Mouse (Mus musculus) gastrocnemius, postnatal 25 days (tissue): ENCODE data around the gene Slc25a45. TPM values are rescaled to one million over a fixed set of nuclear protein-coding genes. Genes with fewer than 3 reads are reported as not detected.
"Not testable (repeated sequence)": the region's sequence is repeated elsewhere in the genome, so short reads cannot be mapped to it uniquely, and the experiment has no call there.

ENCODE experiments used
- DNase-seq: peaks from one replicate; pipeline ENCODE4 v3.0.0; 2022
- total RNA-seq, 2 experiments: library from RNA; stranded (reverse); gene quantifications; 1 replicate in 1 of 2; 2 replicates in 1 of 2; pipeline ENCODE4 v1.2.3; 2021

Gene Slc25a45
- total RNA-seq, 2 experiments from 2014 or later, result 0.59 to 1.3 TPM

DNA sequence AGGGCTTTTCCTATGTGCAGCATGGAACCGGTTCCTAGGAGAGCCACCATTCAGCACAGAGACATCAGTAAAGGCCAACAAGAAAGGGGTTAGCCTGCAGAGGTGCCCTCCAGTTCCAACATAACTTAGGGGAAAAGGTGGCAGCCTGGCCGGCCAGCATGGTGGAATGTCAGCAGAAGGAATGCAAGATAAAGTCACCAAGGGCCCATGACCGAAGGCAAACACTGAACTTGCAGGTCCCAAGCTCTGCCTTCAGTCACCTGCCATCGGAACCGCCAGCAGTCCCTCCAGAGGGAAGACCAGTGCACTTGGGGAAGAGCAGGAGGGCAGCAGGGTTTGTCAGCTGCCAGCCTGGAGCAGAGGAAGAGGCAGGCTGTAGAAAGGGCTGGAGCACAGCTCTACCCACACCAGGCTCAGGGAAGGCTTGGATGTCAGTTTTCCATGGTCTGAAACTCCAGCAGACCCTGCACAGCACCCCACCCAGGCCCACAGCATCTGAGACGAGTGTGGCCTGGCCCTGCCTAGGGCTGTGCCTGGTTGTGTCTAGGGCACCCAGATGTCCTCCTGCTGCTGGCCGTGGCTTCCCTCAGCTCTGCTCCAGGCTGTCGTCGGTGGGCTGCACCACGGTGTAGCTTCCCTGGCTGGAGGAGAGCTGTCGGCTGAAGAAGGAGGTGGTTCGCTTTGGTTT is 25.4 kb upstream of the Slc25a45 start:
- no peak for DNase-seq

- DNase-seq, result no peak
These were observed 21.0 kb upstream of the Slc25a45 start for GRCm38 (mm10) chr19:5856604-5857003.

DNA sequence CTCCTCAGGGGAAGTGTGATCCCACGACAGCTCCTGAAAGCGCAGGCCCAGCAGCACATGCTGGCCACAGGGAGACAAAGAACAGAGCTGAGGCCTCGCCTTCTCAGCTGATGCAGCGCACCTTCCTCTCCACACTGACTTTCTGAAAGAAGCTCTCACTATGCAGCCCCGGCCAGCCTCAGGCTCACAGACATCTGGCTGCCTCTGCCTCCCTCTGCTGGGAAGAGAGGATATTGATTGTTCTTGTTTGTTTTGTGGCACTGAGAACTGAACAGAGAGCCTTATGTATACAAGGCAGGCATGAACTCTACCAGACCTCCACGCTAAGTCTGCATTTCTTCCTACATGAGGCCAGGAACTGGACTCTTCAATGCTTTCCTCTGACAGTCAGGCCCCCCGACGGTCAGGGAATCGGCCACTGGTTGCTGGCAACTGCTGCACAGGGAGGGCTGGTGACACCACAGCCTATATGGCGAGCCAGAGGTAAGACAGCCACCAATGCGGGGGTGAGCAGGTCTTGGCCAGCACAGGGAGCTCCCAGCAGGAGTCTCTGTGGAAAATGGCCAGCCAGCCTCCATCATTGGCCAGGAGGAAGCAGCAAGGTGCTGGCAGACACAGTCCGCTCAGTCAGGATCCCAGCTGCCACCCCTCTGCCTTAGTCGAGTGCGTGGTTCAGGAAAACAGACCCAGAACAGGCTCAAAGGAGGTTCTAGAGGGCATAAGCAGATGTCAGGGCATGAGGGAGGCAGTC is 15.1 kb upstream of the Slc25a45 start:
- DNase-seq, result no peak

GRCm38 (mm10) chr19:5863776-5864175 is 13.8 kb upstream of the Slc25a45 start:
- DNase-seq, result no peak

DNA sequence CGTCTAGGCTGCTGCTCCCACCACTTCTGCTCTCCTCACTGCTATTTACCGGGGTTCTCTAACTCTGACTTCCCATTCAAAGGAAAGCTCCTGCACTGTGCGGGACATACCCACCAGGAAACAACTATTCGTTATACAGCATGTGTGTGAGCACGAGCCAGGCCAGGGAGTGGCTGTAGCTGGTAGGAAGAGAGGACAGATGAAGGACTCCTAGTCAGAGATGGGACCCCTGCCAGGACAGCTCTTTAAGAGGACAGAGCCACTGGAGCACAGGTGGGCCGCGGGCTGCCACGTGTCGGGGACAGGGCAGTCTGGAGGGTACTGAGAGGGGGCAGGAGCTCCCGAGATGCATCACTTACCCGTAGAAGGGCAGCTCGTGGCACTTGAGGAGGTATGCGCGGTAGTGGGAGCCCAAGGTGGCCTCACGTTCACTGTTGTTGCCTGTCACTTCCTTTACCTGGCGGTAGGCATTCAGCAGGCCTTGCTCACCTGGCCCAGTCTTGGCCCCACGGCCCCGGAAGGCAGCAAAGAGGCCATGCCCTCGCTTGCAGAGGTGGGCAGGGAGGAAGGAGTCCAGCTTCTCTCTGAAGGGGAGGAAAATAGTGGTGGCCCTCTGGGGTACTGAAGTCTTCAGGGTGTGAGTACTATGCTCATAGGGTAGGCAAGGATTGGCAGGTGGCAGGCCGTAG is 12.8 kb upstream of the Slc25a45 start:
- DNase-seq, result no peak

GRCm38 (mm10) chr19:5868096-5868495 is 9.5 kb upstream of the Slc25a45 start:
- no peak for DNase-seq

DNA sequence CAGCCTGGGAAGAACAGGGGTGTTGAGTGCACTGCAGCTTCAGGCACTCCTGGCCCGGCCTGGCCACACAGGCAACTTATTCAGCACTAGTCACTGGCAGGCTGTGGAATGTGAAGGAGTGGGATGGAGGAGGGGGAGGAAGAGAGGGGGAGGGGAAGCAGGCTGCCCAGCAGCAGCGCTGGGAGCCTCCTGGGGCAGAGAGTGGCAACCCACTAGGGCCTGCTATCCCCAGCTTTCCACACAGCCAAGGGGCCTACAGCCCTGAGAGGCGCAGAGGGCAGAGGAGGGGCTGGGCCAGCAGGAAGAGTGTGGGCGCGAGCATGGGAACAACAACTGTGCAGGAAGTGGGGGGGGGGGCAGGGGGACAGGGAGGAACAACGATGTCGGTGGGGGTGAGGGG is 6.3 kb upstream of the Slc25a45 start:
- DNase-seq, result no peak

DNA sequence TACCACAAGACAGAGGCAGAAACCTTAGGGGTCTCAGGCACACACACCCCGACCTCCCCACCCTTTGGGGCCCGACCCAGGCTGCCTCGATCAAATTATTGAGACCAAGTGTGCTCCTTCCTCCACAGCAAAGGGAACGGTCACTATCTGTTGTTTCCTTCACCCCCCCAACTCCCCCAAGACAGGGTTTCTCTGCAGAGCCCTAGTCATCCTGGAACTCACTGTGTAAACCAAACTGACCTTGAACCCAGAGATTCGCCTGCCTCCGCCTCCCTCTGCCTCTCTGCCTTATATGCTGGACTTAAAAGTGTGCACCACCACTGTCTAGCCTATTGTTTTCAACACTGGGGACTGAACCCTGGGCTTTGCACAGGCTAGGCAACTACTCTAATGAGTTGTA is 5.9 kb upstream of the Slc25a45 start:
- DNase-seq, result no peak

DNA sequence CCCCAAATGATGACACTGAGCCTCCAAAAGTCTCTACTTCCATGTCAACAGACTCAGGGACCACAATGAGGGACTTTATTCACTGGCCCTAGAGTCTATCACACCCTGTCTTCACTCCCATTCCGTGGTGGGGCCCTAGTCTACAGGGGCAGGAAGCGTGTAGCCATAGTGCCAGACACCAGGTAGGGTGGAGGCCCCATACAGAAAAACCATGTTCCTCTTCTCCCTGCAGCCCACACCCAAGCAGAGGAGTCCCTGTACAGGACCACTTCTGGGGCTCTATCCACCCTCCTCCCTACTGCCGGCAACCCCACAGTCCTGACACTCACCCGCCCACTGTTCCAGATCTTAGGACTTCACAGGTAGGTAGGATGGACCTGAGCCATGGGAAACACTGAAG is 5.1 kb upstream of the Slc25a45 start:
- DNase-seq, result no peak

GRCm38 (mm10) chr19:5872931-5873556 is 4.6 kb upstream of the Slc25a45 start:
- no peak for DNase-seq

DNA sequence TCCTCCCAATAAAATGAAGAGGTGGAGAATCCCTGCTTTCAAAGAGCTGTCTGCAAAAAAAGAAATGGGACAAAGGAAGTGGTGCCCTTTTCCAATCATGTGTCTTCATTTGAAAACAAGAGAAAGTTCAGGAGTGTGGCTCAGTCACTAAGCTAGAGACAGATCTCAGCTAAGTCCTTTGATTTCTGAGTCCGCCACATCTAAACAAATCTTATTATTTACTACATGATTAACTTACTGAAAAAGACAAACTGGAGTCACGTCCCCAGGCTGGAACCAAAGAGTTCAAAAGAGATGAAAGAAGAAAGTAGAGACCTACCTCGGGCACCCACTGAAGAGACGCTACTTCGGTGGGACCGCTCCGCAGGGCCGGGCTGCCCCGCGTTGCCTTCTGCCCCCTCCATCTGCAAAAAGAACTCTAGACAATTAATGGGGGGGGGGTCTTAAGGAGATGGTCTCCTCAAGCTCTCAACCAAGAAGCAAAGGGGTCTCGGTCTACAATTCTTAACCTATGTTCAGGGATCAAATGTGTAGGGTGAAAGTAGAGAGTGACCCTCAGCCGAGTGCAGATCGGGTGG is 3.1 kb upstream of the Slc25a45 start:
- DNase-seq, result no peak

DNA sequence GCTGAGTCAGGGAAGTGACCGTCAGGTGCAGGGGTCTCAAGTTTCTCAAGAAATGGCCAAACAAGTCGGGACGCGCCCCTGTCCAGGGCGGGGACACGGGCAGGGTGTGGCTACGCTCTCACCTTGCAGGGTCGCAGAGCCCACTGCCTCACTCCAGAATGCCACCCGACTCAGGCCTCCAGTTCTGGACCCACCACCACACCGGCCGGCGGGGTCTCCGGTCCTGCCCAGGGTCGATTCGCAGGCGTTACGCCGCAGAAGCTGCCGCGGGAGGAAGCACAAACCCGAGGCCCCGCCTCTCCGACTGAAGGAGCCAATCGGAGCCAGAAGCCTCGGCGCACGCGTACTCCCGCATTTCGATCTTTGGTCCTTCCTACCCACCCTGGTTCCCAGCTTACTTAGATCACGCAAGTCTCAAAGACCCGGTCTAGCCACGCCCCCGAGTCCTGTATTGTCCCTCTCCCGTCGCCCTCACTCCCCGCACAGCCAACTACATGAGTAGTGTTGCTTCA is 2.6 kb upstream of the Slc25a45 start, which contains the start of gene Frmd8:
Frmd8 (minus strand) TSS at position 306 of the 512 bp plus-strand sequence.
- DNase-seq, result peak; percentile 91

DNA sequence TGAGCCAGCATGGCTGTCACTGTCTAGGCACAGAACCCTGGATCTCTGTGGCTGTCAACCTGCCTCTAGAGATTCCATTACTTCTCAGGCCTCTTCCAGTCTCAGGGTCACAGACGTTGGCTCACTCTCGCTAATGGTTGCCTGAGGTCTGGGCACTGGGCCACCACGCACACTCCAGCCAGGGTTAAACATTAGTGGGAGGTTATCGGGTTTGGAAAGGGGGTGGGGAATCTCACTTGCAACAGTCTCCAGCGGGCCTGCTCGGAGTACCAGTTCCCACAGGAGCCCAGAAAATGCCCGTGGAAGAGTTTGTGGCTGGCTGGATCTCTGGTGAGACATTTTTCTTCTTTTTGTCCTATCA is 734 bp downstream of the Slc25a45 start:
- peak; percentile 42 for DNase-seq

GRCm38 (mm10) chr19:5878916-5879315 is 1.3 kb downstream of the Slc25a45 start:
- no peak for DNase-seq

GRCm38 (mm10) chr19:5879735-5880134 is 2.1 kb downstream of the Slc25a45 start:
- DNase-seq, result no peak

GRCm38 (mm10) chr19:5881155-5881554 is 3.5 kb downstream of the Slc25a45 start:
- no peak for DNase-seq

DNA sequence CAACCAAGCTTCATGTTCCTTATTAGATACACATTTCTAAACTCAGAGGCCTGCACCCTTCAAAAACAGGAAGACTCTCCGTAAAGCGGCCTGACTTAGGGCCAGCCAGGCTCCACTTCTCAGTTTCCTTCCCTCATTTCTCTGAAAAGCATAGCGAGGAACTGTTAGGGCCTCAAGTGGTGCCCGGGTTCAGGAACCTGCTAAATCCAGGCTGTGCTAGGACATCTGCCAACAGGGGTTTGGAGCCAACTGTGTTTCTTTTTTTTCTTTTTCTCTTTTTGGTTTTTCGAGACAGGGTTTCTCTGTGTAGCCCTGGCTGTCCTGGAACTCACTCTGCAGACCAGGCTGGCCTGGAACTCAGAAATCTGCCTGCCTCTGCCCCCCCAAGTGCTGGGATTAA is 4.5 kb downstream of the Slc25a45 start:
- DNase-seq, result not testable (repeated sequence)

DNA sequence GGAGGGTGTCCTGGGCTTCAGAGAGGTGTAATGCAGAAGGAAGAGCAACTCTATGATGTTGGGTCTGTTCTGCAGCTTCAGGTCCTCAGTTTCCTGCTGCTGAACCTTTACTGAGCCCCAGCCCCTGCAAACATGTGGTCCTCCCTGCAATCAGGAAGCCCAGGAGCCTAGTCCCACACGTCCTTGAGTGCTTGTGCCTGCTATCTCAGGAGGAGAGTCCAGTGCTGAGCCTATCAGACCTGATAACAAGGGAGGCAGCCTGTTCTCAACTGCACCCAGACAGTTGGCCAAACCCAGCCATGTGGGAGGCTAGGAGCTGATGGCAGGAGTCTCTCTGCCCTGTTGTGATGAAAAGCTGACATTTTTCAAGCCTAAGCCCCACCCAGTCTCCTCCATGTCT is 6.3 kb downstream of the Slc25a45 start:
- no peak for DNase-seq

DNA sequence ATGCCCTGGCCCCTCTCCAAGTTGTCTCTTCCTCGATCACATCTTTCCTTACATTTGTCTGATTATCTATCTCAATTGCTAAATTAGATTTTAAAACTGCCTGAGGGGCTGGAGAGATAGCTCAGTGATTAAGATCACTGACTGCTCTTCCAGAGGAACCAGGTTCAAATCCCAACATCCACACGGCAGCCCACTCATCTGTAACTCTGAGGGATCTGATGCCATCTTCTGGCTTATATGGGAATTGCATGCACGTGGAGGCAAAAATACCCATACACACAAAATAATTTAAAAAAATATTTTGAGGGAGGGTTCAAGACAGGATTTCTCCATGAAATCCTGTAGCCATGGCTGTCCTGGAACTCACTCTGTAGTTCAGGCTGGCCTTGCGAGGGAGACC is 8.2 kb downstream of the Slc25a45 start:
- no peak for DNase-seq

- no peak for DNase-seq
These were observed 9.7 kb downstream of the Slc25a45 start for GRCm38 (mm10) chr19:5887234-5887815.

DNA sequence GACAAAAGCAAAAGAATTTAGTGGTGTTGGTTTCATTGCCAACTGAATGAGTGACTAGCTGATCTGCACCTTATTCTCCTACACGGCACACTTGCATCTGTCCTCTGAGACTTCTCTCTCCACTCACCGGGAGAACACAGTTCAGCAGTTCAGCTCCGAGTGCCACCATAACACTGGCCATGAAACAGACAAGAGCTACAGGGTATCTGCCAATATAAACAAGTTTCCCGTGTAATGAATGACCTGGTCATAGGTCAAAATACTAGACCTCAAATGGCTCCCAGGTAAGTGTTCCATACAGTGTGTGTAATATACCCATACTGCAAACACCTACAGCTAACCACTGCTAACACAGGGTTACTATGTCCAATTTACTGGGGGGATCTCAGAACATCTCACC is 11.6 kb downstream of the Slc25a45 start:
- DNase-seq, result no peak
